Mouse (Mus musculus): ENCODE measurements at regions not wholly inside any gene's neighbourhood (a gene's known extent, or its start where the extent isn't known, plus 50 kb on each side); places are given as distances from the start of the nearest gene placed in this dataset.

GRCm38 (mm10) chrX:76201366-76201765 lies 62.7 kb upstream of the Cldn34b3 start:
- no peaks in the 10 kb centered on the region for H3K36me3 ChIP-seq (ENCODE audit: control insufficient read depth, insufficient read depth, low read length)
- H3K27ac ChIP-seq (replicated peaks): no peak overlapping the region
- DNase-seq (ENCODE audit: low spot score): peak; percentile 15
- H3K4me2 ChIP-seq (replicated peaks; ENCODE audit: low read depth): no peak overlapping the region
- H3K4me1 ChIP-seq (replicated peaks; ENCODE audit: control insufficient read depth, insufficient read depth): no peaks in the 10 kb centered on the region
- 16% methylated on average over 4 of the region's 4 CpGs for WGBS
- H3K9ac ChIP-seq (ENCODE audit: low read length): no peak overlapping the region
- ATAC-seq (ENCODE audit: low FRiP score, low TSS enrichment): no peak
- H3K9me3 ChIP-seq (ENCODE audit: control insufficient read depth, low read length): no peaks in the 10 kb centered on the region
- no peaks in the 10 kb centered on the region for H3K27me3 ChIP-seq (ENCODE audit: control insufficient read depth, insufficient read depth, low read length)
- no peak overlapping the region for H3K4me3 ChIP-seq (ENCODE audit: low read depth, low read length)
- TF ChIP-seq EP300 (optimal IDR thresholded peaks at IDR 0.05) (no peak), CTCF (IDR thresholded peaks at IDR 0.05; ENCODE audit: low read depth) (peak; percentile 75)

Data from stomach, postnatal 0 days (tissue).